Mouse (Mus musculus): ENCODE data around the gene Vdac1. TPM values are rescaled to one million over a fixed set of nuclear protein-coding genes. Genes with fewer than 3 reads are reported as not detected.

Gene Vdac1
- polyA plus RNA-seq, 1 experiment: 296 TPM

DNA sequence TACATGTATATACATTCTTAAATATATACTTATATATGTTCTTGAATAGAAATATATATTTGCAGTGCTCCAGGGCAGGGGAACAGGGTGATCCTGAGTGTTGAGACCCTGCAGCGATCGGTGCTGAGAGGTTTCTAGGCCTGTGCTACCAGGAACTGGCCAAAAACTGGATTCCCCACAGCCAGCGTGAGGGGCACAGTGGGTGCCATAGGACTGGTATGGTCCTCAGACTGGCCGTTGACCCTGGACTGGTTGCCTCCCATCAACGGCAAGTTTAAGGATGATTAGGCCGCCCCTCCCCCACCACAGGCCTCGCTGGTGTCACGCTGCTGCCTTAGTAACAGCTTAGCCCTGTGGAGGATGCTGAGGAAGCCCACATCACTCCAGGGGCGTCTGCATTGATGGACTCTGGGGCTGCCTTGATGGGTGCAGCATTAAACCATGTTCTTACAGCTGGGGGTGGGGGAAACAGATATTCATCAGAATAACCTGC lies 44.6 kb downstream of the Vdac1 start:
- Histone ChIP-seq H3K36me3 (ENCODE audit: control insufficient read depth, insufficient read depth) (peaks cover 65% of the 10 kb centered on the region), H3K79me2 (ENCODE audit: control insufficient read depth, insufficient read depth) (peaks cover 23% of the 10 kb centered on the region)

DNA sequence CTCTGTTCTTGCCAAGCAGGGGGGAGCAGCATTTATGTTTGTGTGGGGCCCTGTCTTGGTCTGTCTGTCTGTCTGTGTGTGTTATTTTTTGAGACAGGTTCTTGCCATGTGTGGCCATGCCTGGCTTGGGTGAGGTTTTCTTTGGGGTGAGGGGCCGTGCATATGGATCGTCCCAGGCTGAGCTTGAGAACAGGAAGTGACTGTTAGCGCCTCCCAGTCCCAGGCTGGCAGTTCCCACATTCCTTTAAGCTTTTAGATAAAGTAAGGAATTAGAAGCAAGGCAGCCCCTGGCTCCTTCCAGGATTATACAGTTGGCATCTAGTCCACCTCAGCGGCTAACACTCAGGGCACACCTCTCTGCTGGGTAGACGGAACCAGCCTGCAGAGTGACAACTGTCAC lies 48.7 kb downstream of the Vdac1 start:
- H3K36me3 ChIP-seq (ENCODE audit: control insufficient read depth, insufficient read depth): peaks cover 45% of the 10 kb centered on the region

More for the DNA sequence above, 44.6 kb downstream of the Vdac1 start:
- TF ChIP-seq CEBPB (IDR thresholded peaks at IDR 0.05; ENCODE audit: low read depth) (no peak), MYOD1 (IDR thresholded peaks at IDR 0.05; ENCODE audit: control insufficient read depth, insufficient read length, low read depth) (no peak), CTCF (IDR thresholded peaks at IDR 0.05; ENCODE audit: control insufficient read depth, insufficient read depth, insufficient read length) (no peak), USF1 (IDR thresholded peaks at IDR 0.05; ENCODE audit: low read depth) (no peak), MAX (IDR thresholded peaks at IDR 0.05) (no peak), MYOG (IDR thresholded peaks at IDR 0.05; ENCODE audit: control insufficient read depth, extremely low read depth, insufficient read length) (no peak), FOSL1 (IDR thresholded peaks at IDR 0.05; ENCODE audit: insufficient read depth, low read length, poor library complexity, severe bottlenecking) (no peak)
- H3ac ChIP-seq (ENCODE audit: control insufficient read depth, insufficient read length, low read depth): no peak overlapping the region
- H3K4me3 ChIP-seq (ENCODE audit: insufficient read depth, poor library complexity, severe bottlenecking): no peak overlapping the region
- H3K79me3 ChIP-seq (ENCODE audit: low read depth): peaks cover 8% of the 10 kb centered on the region
- H3K27me3 ChIP-seq (ENCODE audit: control insufficient read depth, insufficient read depth, insufficient read length): no peaks in the 10 kb centered on the region

DNA sequence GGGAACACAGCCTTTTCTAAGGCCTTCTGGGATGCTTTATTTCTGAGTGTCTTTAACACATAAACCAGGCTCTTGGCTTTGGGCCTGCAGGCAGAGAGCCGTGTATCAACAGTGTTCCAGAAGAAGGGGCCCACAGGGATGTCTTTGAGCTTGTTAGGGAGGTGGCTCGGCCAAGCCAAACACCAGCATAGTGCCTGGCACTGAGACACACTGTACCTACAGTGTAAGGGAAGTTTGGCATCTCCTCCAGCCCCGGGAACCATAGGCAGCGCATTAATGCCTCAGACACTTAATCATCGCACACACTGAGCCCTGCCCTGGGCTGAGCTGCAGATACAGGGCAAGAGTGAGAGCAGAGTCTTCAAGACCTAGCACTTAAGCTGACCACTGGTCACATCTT lies 57.7 kb downstream of the Vdac1 start:
- Histone ChIP-seq H3K79me2 (ENCODE audit: control insufficient read depth, insufficient read depth) (no peaks in the 10 kb centered on the region), H3K4me3 (ENCODE audit: insufficient read depth, poor library complexity, severe bottlenecking) (no peak overlapping the region), H3K36me3 (ENCODE audit: control insufficient read depth, insufficient read depth) (no peaks in the 10 kb centered on the region), H3ac (ENCODE audit: control insufficient read depth, insufficient read length, low read depth) (no peak overlapping the region), H3K27me3 (ENCODE audit: control insufficient read depth, insufficient read depth, insufficient read length) (peaks cover 5% of the 10 kb centered on the region), H3K79me3 (ENCODE audit: low read depth) (no peaks in the 10 kb centered on the region)
- TF ChIP-seq MYOD1 (IDR thresholded peaks at IDR 0.05; ENCODE audit: control insufficient read depth, insufficient read length, low read depth) (no peak), USF1 (IDR thresholded peaks at IDR 0.05; ENCODE audit: low read depth) (no peak)

More for the DNA sequence above, 48.7 kb downstream of the Vdac1 start:
- Histone ChIP-seq H3ac (ENCODE audit: control insufficient read depth, insufficient read length, low read depth) (no peak overlapping the region), H3K4me3 (ENCODE audit: insufficient read depth, poor library complexity, severe bottlenecking) (no peak overlapping the region), H3K79me2 (ENCODE audit: control insufficient read depth, insufficient read depth) (no peaks in the 10 kb centered on the region), H3K27me3 (ENCODE audit: control insufficient read depth, insufficient read depth, insufficient read length) (no peaks in the 10 kb centered on the region), H3K79me3 (ENCODE audit: low read depth) (no peaks in the 10 kb centered on the region)
- TF ChIP-seq FOSL1 (IDR thresholded peaks at IDR 0.05; ENCODE audit: insufficient read depth, low read length, poor library complexity, severe bottlenecking): no peak
- no peak for TF ChIP-seq MYOD1 (IDR thresholded peaks at IDR 0.05; ENCODE audit: control insufficient read depth, insufficient read length, low read depth)
- no peak for TF ChIP-seq CTCF (IDR thresholded peaks at IDR 0.05; ENCODE audit: control insufficient read depth, insufficient read depth, insufficient read length)
- TF ChIP-seq MAX (IDR thresholded peaks at IDR 0.05): no peak
- TF ChIP-seq MYOG (IDR thresholded peaks at IDR 0.05; ENCODE audit: control insufficient read depth, extremely low read depth, insufficient read length): no peak
- no peak for TF ChIP-seq CEBPB (IDR thresholded peaks at IDR 0.05; ENCODE audit: low read depth)
- TF ChIP-seq USF1 (IDR thresholded peaks at IDR 0.05; ENCODE audit: low read depth): no peak

DNA sequence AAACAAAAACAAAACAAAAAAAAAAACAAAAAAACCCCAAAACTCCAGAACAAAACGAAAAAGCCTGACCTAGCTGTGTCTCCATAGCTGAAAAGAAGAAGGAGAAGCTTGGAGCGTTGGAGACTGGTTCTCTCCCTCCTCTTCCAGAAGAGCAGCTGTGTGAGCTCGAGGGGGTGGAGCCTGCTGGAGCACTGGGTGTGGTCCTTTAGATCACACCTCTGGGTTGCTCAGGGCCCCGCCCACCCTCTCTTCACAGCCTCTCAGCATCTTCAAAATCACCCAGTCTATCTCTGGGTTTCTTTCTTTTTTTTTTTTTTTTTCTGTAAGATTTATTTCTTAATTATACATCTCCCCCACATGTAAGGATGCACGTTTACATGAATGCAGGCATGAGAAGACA lies 58.6 kb downstream of the Vdac1 start:
- Histone ChIP-seq H3ac (ENCODE audit: control insufficient read depth, insufficient read length, low read depth) (no peak overlapping the region), H3K36me3 (ENCODE audit: control insufficient read depth, insufficient read depth) (no peaks in the 10 kb centered on the region), H3K79me3 (ENCODE audit: low read depth) (no peaks in the 10 kb centered on the region), H3K27me3 (ENCODE audit: control insufficient read depth, insufficient read depth, insufficient read length) (peaks cover 7% of the 10 kb centered on the region), H3K79me2 (ENCODE audit: control insufficient read depth, insufficient read depth) (no peaks in the 10 kb centered on the region), H3K4me3 (ENCODE audit: insufficient read depth, poor library complexity, severe bottlenecking) (no peak overlapping the region)
- no peak for TF ChIP-seq FOSL1 (IDR thresholded peaks at IDR 0.05; ENCODE audit: insufficient read depth, low read length, poor library complexity, severe bottlenecking)
- TF ChIP-seq MYOD1 (IDR thresholded peaks at IDR 0.05; ENCODE audit: control insufficient read depth, insufficient read length, low read depth): no peak
- TF ChIP-seq MYOG (IDR thresholded peaks at IDR 0.05; ENCODE audit: control insufficient read depth, extremely low read depth, insufficient read length): no peak
- no peak for TF ChIP-seq MAX (IDR thresholded peaks at IDR 0.05)
- no peak for TF ChIP-seq USF1 (IDR thresholded peaks at IDR 0.05; ENCODE audit: low read depth)
- TF ChIP-seq CEBPB (IDR thresholded peaks at IDR 0.05; ENCODE audit: low read depth): no peak
- TF ChIP-seq CTCF (IDR thresholded peaks at IDR 0.05; ENCODE audit: control insufficient read depth, insufficient read depth, insufficient read length): no peak

DNA sequence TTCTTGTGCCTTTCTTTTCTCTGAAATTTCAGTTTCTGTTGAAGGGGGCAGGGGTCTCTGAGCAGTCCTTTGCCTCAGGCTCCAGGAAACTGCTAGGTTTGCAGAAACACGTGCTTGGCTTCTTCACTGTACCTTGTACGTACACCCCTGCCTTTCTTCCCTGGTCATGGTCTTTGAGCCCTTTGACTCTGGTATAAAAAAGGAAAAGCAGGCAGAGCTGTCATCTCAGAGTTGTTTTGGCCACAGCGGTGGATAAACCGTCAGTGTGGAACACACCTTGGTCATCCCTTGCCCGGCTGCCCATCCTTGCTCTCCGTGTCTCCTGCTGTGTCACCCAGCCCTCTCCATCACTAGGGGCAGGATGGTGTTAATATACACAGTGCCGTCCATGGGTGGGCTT lies 59.2 kb downstream of the Vdac1 start:
- Histone ChIP-seq H3K79me2 (ENCODE audit: control insufficient read depth, insufficient read depth) (no peaks in the 10 kb centered on the region), H3ac (ENCODE audit: control insufficient read depth, insufficient read length, low read depth) (no peak overlapping the region), H3K4me3 (ENCODE audit: insufficient read depth, poor library complexity, severe bottlenecking) (no peak overlapping the region), H3K27me3 (ENCODE audit: control insufficient read depth, insufficient read depth, insufficient read length) (peaks cover 7% of the 10 kb centered on the region), H3K36me3 (ENCODE audit: control insufficient read depth, insufficient read depth) (no peaks in the 10 kb centered on the region), H3K79me3 (ENCODE audit: low read depth) (no peaks in the 10 kb centered on the region)
- TF ChIP-seq CTCF (IDR thresholded peaks at IDR 0.05; ENCODE audit: control insufficient read depth, insufficient read depth, insufficient read length) (no peak), MYOD1 (IDR thresholded peaks at IDR 0.05; ENCODE audit: control insufficient read depth, insufficient read length, low read depth) (no peak)

DNA sequence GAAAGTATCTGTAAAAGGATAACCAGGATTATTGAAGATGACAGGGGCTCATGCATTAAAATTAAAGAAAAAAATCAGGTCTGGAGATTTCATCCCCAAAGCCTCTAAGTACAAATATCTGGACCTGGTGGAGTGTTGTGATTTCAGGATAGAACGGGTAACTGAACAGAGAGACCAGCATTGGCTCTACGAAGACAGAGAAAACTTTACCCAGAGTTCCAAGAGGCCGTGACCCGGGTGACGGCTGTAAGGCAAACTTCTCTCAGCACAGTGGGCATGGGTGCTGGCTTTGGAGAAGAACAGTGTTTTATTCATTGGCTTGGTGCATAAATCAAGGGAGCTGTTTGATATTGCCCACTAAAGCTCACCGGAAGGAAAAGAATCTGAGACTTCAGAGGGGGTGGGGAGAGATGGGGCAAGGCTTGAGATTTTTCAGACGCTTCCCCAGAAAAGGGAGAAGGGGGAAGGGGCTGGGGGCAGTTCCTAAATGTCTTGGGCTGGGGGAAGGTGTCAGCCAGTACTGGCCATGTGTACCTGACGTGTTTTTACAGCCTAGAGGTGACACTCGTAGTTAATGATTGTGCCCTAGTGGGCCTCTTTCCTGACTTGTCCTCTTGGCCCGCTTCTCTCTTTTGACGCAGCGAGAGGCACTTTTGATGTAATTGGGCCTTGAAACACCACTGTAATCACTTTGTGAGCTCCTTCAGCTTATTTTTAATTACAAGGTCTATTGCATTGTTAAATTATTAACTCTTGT lies 59.8 kb downstream of the Vdac1 start:
- Histone ChIP-seq H3ac (ENCODE audit: control insufficient read depth, insufficient read length, low read depth) (no peak overlapping the region), H3K36me3 (ENCODE audit: control insufficient read depth, insufficient read depth) (no peaks in the 10 kb centered on the region), H3K79me2 (ENCODE audit: control insufficient read depth, insufficient read depth) (no peaks in the 10 kb centered on the region), H3K27me3 (ENCODE audit: control insufficient read depth, insufficient read depth, insufficient read length) (peaks cover 7% of the 10 kb centered on the region), H3K79me3 (ENCODE audit: low read depth) (no peaks in the 10 kb centered on the region), H3K4me3 (ENCODE audit: insufficient read depth, poor library complexity, severe bottlenecking) (no peak overlapping the region)
- TF ChIP-seq MYOG (IDR thresholded peaks at IDR 0.05; ENCODE audit: control insufficient read depth, extremely low read depth, insufficient read length): no peak
- TF ChIP-seq CTCF (IDR thresholded peaks at IDR 0.05; ENCODE audit: control insufficient read depth, insufficient read depth, insufficient read length): no peak
- no peak for TF ChIP-seq MAX (IDR thresholded peaks at IDR 0.05)
- TF ChIP-seq USF1 (IDR thresholded peaks at IDR 0.05; ENCODE audit: low read depth): no peak
- TF ChIP-seq MYOD1 (IDR thresholded peaks at IDR 0.05; ENCODE audit: control insufficient read depth, insufficient read length, low read depth): no peak
- no peak for TF ChIP-seq FOSL1 (IDR thresholded peaks at IDR 0.05; ENCODE audit: insufficient read depth, low read length, poor library complexity, severe bottlenecking)
- TF ChIP-seq CEBPB (IDR thresholded peaks at IDR 0.05; ENCODE audit: low read depth): no peak
